Mouse (Mus musculus) liver, embryonic 14.5 days (tissue): Measurements from ENCODE around the gene Bpifb1.

Experiments
- CTCF ChIP-seq: IDR thresholded peaks from 2 replicates; pipeline ENCODE4 v1.5.1; 2016; ENCODE audit warnings: antibody characterized with exemption, low read depth, control low read depth
- EP300 ChIP-seq: IDR thresholded peaks from 2 replicates; pipeline ENCODE4 v1.6.1; 2016; ENCODE audit warnings: antibody characterized with exemption, low read depth

DNA sequence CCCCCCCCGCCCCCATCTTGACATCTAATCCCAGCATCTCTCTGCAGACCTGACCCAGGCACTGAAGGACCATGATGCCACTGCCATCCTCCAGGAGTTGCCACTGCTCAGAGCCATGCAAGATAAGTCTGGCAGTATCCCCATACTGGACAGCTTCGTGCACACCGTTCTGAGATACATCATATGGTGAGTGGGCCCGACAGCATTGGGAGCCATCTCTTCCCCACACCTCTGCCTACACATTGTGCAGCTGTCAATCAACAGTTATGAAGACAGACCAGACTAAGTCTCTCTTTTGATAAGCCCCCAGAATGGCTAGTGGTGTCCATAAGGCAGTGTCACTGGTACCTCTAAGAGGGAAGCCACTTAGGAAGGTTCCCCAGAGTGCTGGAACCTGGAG, 14.0 kb downstream of the Bpifb1 start:
- no peak for TF ChIP-seq CTCF
- no peak for TF ChIP-seq EP300
